Mouse (Mus musculus) hindbrain, embryonic 12.5 days (tissue): ENCODE data around the gene Bud31. TPM values are rescaled to one million over a fixed set of nuclear protein-coding genes. Genes with fewer than 3 reads are reported as not detected.
A peak's percentile ranks its signal among the peaks of the same experiment; 100 is the strongest.
"Not testable (repeated sequence)": the region's sequence is repeated elsewhere in the genome, so short reads cannot be mapped to it uniquely, and the experiment has no call there.

Experiments used
- ATAC-seq: fragments of 200-750 bp; cut with Nextera tagmentation; 2 replicates; pipeline ENCODE4 v1.8.0; 2017; ENCODE audit warnings: moderate TSS enrichment; ENCODE audit not compliant: low FRiP score
- H3K27ac ChIP-seq: fragments of 300-500 bp; sonication (generic); 2 replicates; pipeline ENCODE4 v1.5.1; 2016; ENCODE audit warnings: mild to moderate bottlenecking
- H3K27me3 ChIP-seq: fragments of 300-500 bp; sonication (generic); 2 replicates; pipeline ENCODE4 v1.6.1; 2016; ENCODE audit warnings: mild to moderate bottlenecking
- H3K36me3 ChIP-seq: fragments of 300-500 bp; sonication (generic); 2 replicates; pipeline ENCODE4 v1.6.1; 2016; ENCODE audit warnings: mild to moderate bottlenecking
- H3K4me1 ChIP-seq: fragments of 300-500 bp; sonication (generic); 2 replicates; pipeline ENCODE4 v1.6.1; 2016
- H3K4me2 ChIP-seq: fragments of 300-500 bp; sonication (generic); replicated peaks from 2 replicates; pipeline ENCODE4 v1.6.1; 2016; ENCODE audit warnings: mild to moderate bottlenecking
- H3K4me3 ChIP-seq: fragments of 300-500 bp; sonication (generic); 2 replicates; pipeline ENCODE4 v1.5.1; 2016; ENCODE audit warnings: mild to moderate bottlenecking
- H3K9ac ChIP-seq: fragments of 300-500 bp; sonication (generic); 2 replicates; pipeline ENCODE4 v1.6.1; 2016; ENCODE audit warnings: mild to moderate bottlenecking, moderate library complexity
- H3K9me3 ChIP-seq: fragments of 300-500 bp; sonication (generic); replicated peaks from 2 replicates; pipeline ENCODE4 v1.6.1; 2016; ENCODE audit warnings: mild to moderate bottlenecking
- WGBS: fragments of 180-500 bp; shearing (Covaris S2); methylation state at CpG from one replicate; pipeline ENCODE4 v1.1.7; 2016; 5-methylcytosine and 5-hydroxymethylcytosine counted together
- polyA plus RNA-seq: library from polyadenylated mRNA; unstranded; fragments of >200 nt; fragmentation: Nextera tagmentation; extraction: Ambion mirVana; gene quantifications from 2 replicates; pipeline ENCODE4 v1.2.1, GENCODE M21; 2016

Gene Bud31
- polyA plus RNA-seq, 1 experiment from 2014 or later = 215 TPM

GRCm38 (mm10) chr5:145130191-145130590, 10.0 kb upstream of the Bud31 start:
- peaks cover 95% of the 10 kb centered on the region for H3K36me3 ChIP-seq
- H3K9me3 ChIP-seq = no peaks in the 10 kb centered on the region
- H3K9ac ChIP-seq = no peak overlapping the region
- H3K4me1 ChIP-seq = no peaks in the 10 kb centered on the region
- no peak overlapping the region for H3K4me2 ChIP-seq
- no peak overlapping the region for H3K27ac ChIP-seq
- H3K4me3 ChIP-seq = no peak overlapping the region
- ATAC-seq = no peak
- WGBS = 89% methylated on average over 11 of the region's 11 CpGs
- no peaks in the 10 kb centered on the region for H3K27me3 ChIP-seq

GRCm38 (mm10) chr5:145130995-145131394, 9.2 kb upstream of the Bud31 start:
- Histone ChIP-seq H3K9ac (no peak overlapping the region), H3K4me1 (no peaks in the 10 kb centered on the region), H3K27me3 (no peaks in the 10 kb centered on the region), H3K36me3 (peaks cover 96% of the 10 kb centered on the region), H3K9me3 (no peaks in the 10 kb centered on the region), H3K4me3 (no peak overlapping the region), H3K27ac (no peak overlapping the region), H3K4me2 (no peak overlapping the region)
- ATAC-seq = no peak
- WGBS = 94% methylated on average over 3 of the region's 3 CpGs

GRCm38 (mm10) chr5:145133275-145133674, 6.9 kb upstream of the Bud31 start:
- 90% methylated on average over 6 of the region's 6 CpGs for WGBS

DNA sequence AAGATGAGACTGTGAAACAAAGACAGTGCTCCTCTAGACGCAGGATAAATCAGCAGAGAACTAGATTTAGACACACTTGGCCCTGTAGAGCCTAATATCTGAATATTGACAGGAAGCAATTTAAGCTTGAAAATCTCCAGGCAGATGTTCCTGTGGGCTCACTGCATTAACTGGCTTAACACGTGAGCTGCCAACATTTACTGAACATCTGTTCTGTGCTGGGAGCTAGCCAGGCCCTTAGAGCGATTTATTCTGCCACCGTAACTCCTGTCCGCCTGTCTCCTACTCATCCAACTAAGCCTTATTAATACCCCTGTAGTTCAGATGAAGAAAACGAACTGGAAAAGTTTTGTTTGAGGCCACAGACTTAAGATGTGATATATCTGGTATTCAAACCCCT, 1.3 kb upstream of the Bud31 start:
- peak overlapping the region; percentile 88 for H3K9ac ChIP-seq
- 20% methylated on average over 6 of the region's 6 CpGs for WGBS
- H3K36me3 ChIP-seq = peaks cover 57% of the 10 kb centered on the region
- no peak for ATAC-seq
- H3K27me3 ChIP-seq = no peaks in the 10 kb centered on the region
- H3K4me2 ChIP-seq = peak overlapping the region; percentile 87
- H3K4me3 ChIP-seq = peak overlapping the region; percentile 94
- no peak overlapping the region for H3K27ac ChIP-seq
- H3K4me1 ChIP-seq = peaks cover 28% of the 10 kb centered on the region
- no peaks in the 10 kb centered on the region for H3K9me3 ChIP-seq

More at GRCm38 (mm10) chr5:145133275-145133674, 6.9 kb upstream of the Bud31 start:
- not testable (repeated sequence) for H3K4me2 ChIP-seq, H3K27me3 ChIP-seq, H3K4me3 ChIP-seq, ATAC-seq, H3K9me3 ChIP-seq, H3K9ac ChIP-seq, H3K27ac ChIP-seq
- Histone ChIP-seq H3K36me3 (peaks cover 88% of the 10 kb centered on the region), H3K4me1 (peaks cover 12% of the 10 kb centered on the region)

- 2% methylated on average over 18 of the region's 18 CpGs for WGBS
- Histone ChIP-seq H3K27ac (peak overlapping the region; percentile 90), H3K27me3 (no peaks in the 10 kb centered on the region), H3K36me3 (peaks cover 57% of the 10 kb centered on the region), H3K9ac (peak overlapping the region; percentile 88), H3K4me2 (peak overlapping the region; percentile 87), H3K4me1 (peaks cover 28% of the 10 kb centered on the region), H3K9me3 (no peaks in the 10 kb centered on the region), H3K4me3 (peak overlapping the region; percentile 94)
- ATAC-seq = peak; percentile 3; the same call in 1 of the 2 replicates
Measured at GRCm38 (mm10) chr5:145140611-145141010, 449 bp downstream of the Bud31 start.

- no peak for ATAC-seq
- H3K36me3 ChIP-seq = peaks cover 97% of the 10 kb centered on the region
- 90% methylated on average over 5 of the region's 5 CpGs for WGBS
Measured at GRCm38 (mm10) chr5:145147748-145148147, 7.6 kb downstream of the Bud31 start.

GRCm38 (mm10) chr5:145149294-145149693, 9.1 kb downstream of the Bud31 start:
- ATAC-seq = no peak
- peaks cover 94% of the 10 kb centered on the region for H3K36me3 ChIP-seq
- 94% methylated on average over 6 of the region's 6 CpGs for WGBS

More at GRCm38 (mm10) chr5:145147748-145148147, 7.6 kb downstream of the Bud31 start:
- no peaks in the 10 kb centered on the region for H3K4me1 ChIP-seq
- H3K4me2 ChIP-seq = no peak overlapping the region
- no peak overlapping the region for H3K4me3 ChIP-seq
- no peaks in the 10 kb centered on the region for H3K27me3 ChIP-seq
- H3K9ac ChIP-seq = no peak overlapping the region
- no peak overlapping the region for H3K27ac ChIP-seq
- no peaks in the 10 kb centered on the region for H3K9me3 ChIP-seq

GRCm38 (mm10) chr5:145152690-145153089, 12.5 kb downstream of the Bud31 start:
- Histone ChIP-seq H3K27me3 (no peaks in the 10 kb centered on the region), H3K9me3 (no peaks in the 10 kb centered on the region), H3K4me1 (no peaks in the 10 kb centered on the region), H3K27ac (no peak overlapping the region), H3K9ac (no peak overlapping the region), H3K36me3 (peaks cover 88% of the 10 kb centered on the region), H3K4me3 (no peak overlapping the region), H3K4me2 (no peak overlapping the region)
- WGBS = 92% methylated on average over 5 of the region's 5 CpGs
- ATAC-seq = no peak

More at GRCm38 (mm10) chr5:145149294-145149693, 9.1 kb downstream of the Bud31 start:
- Histone ChIP-seq H3K4me1 (no peaks in the 10 kb centered on the region), H3K9me3 (no peaks in the 10 kb centered on the region), H3K4me2 (no peak overlapping the region), H3K9ac (no peak overlapping the region), H3K27me3 (no peaks in the 10 kb centered on the region), H3K4me3 (no peak overlapping the region), H3K27ac (no peak overlapping the region)

- H3K36me3 ChIP-seq = peaks cover 80% of the 10 kb centered on the region
- no peak for ATAC-seq
Measured at GRCm38 (mm10) chr5:145161361-145161760, 21.2 kb downstream of the Bud31 start.

DNA sequence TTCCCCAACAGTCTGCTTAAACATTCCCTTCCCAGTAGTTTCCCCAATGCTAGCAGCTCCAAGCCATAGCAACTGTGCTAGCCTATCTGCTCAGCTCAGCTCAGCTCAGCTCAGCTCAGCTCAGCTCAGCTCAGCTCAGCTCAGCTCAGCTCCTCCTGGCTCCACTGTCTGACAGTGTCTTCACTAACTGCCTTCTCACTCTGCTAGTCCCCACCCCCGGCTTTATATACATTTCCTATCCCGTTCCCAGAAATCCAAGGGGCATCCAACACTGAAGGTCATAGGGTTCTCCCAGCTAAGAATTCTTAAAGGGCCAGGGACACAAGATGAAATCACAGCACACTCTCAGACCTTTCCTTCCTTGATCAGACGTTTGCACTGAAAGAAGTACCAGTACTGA, 24.5 kb downstream of the Bud31 start:
- Histone ChIP-seq H3K4me2 (no peak overlapping the region), H3K9me3 (no peaks in the 10 kb centered on the region), H3K4me3 (no peak overlapping the region), H3K27ac (no peak overlapping the region), H3K27me3 (no peaks in the 10 kb centered on the region), H3K9ac (no peak overlapping the region), H3K36me3 (peaks cover 51% of the 10 kb centered on the region), H3K4me1 (peaks cover 22% of the 10 kb centered on the region)
- 74% methylated on average over 3 of the region's 3 CpGs for WGBS
- no peak for ATAC-seq

More at GRCm38 (mm10) chr5:145161361-145161760, 21.2 kb downstream of the Bud31 start:
- H3K4me2 ChIP-seq = no peak overlapping the region
- peaks cover 7% of the 10 kb centered on the region for H3K4me1 ChIP-seq
- H3K9ac ChIP-seq = no peak overlapping the region
- H3K4me3 ChIP-seq = no peak overlapping the region
- no peaks in the 10 kb centered on the region for H3K9me3 ChIP-seq
- no peaks in the 10 kb centered on the region for H3K27me3 ChIP-seq
- 98% methylated on average over 14 of the region's 14 CpGs for WGBS
- H3K27ac ChIP-seq = no peak overlapping the region

DNA sequence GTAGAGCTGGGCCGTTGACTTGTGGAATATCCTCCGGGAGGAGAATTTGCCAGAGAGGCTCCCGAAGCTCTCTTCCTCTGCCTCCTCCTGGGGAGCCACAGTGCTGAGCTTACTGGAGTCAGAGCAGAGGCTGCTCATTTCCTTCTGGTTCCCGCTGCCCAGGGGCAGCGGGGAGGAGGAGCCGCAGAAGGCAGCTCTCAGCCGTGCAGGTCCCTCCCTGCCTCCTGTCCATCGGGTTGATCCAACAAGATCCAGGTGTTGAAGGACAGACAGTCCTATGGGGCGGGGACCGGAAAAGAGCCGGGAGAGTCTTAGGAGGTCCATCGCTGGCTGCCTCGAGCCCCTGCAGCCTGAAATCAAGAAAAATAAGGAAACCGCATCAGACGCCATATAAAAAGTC, 25.0 kb downstream of the Bud31 start:
- WGBS = 85% methylated on average over 15 of the region's 15 CpGs
- Histone ChIP-seq H3K4me1 (peaks cover 22% of the 10 kb centered on the region), H3K27ac (no peak overlapping the region), H3K27me3 (no peaks in the 10 kb centered on the region), H3K4me2 (no peak overlapping the region), H3K4me3 (no peak overlapping the region), H3K9ac (no peak overlapping the region), H3K36me3 (peaks cover 48% of the 10 kb centered on the region), H3K9me3 (no peaks in the 10 kb centered on the region)
- no peak for ATAC-seq

DNA sequence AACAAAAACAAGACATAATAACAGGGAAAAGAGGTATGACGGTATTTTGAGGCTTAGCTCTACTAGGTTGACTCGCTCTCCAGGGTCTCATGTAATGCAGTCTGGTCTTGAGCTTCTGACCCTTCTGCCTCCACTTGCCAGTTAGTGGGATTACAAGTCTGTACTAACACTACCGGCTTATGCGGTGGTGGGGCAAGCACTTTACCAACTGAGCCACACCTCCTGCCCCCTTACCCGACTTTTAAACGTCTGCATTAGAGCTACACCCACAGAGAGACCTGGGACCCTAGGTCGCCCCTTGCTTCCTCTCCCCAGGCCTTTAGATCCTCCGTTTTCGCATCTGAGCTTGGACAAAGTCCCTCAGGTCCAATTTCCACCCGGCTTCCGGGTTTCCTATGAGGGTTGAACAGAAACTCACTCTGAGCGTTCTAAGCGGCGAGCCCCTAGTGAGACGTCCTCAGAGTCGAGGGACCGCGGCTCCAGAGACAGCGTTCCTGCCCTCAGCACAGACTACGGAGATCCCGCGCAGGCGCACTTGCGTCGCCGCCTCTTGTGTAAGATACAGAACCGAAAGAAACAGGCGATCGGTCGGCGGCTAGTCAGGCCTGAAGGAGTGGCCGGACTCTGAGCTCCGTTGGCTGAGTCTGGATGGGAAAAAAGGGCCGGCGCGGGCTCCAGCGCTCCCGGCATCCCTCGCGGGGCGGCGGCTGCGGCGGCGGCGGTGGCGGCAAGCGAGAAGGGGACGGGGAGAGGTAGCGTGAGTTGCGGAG, 26.6 kb downstream of the Bud31 start, which contains the start of the genes Ptcd1 and Cpsf4:
TSS of gene Ptcd1 (minus strand) at position 573 of the 770 bp plus-strand sequence.
TSS of gene Cpsf4 (plus strand) at position 678 of the 770 bp plus-strand sequence.
- H3K4me1 ChIP-seq = peaks cover 22% of the 10 kb centered on the region
- peaks cover 49% of the 10 kb centered on the region for H3K36me3 ChIP-seq
- ATAC-seq = peak; percentile 96
- H3K4me2 ChIP-seq = peak within 1 kb of the TSS; percentile 93
- under 1% methylated on average over 50 of the region's 51 CpGs for WGBS
- peak within 1 kb of the TSS; percentile 92 for H3K4me3 ChIP-seq
- H3K9ac ChIP-seq = peak within 1 kb of the TSS; percentile 89
- no peaks in the 10 kb centered on the region for H3K9me3 ChIP-seq
- no peaks in the 10 kb centered on the region for H3K27me3 ChIP-seq
- peak within 1 kb of the TSS; percentile 78 for H3K27ac ChIP-seq

GRCm38 (mm10) chr5:145167306-145167661, 27.1 kb downstream of the Bud31 start:
- H3K27ac ChIP-seq = peak overlapping the region; percentile 78
- H3K9me3 ChIP-seq = no peaks in the 10 kb centered on the region
- ATAC-seq = peak; percentile 78
- WGBS = under 1% methylated on average over 28 of the region's 28 CpGs
- H3K4me1 ChIP-seq = peaks cover 22% of the 10 kb centered on the region
- peaks cover 50% of the 10 kb centered on the region for H3K36me3 ChIP-seq
- H3K9ac ChIP-seq = peak overlapping the region; percentile 89
- no peaks in the 10 kb centered on the region for H3K27me3 ChIP-seq
- H3K4me2 ChIP-seq = peak overlapping the region; percentile 93
- H3K4me3 ChIP-seq = peak overlapping the region; percentile 92
